Mouse (Mus musculus): Measurements from ENCODE around the gene Angel2. TPM values are rescaled to one million over a fixed set of nuclear protein-coding genes. Genes with fewer than 3 reads are reported as not detected.
A peak's percentile ranks its signal among the peaks of the same experiment; 100 is the strongest.
"Not testable (repeated sequence)": the region's sequence is repeated elsewhere in the genome, so short reads cannot be mapped to it uniquely, and the experiment has no call there.

Gene Angel2
- 21.6 and 21.9 TPM in 2 replicates for total RNA-seq (2012; rRNA removed)

DNA sequence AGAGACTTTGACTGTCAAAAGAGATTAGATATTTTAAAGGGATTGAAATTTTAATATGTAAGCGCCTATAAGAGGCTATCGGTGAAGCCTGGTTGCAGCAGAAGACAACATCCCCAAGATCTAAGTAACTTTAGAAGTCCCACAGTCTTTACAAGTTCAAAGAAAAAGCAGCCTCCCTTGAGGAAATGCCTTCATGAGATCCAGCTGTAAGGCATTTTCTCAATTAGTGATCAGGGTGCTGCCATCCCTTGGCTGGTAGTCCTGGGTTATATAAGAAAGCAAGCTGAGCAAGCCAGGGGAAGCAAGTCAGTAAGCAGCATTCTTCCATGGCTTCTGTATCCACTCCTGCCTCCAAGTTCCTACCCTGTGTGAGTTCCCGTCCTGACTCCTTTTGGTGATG, at the start of gene Angel2:
Angel2 (plus strand) TSS at position 301 of the 400 bp plus-strand sequence.
- H3K4me3 ChIP-seq (ENCODE audit: insufficient read depth in 1 of 2, low read depth in 1 of 2, low read length in 2 of 2, poor library complexity in 1 of 2, severe bottlenecking in 1 of 2); H3K27ac ChIP-seq (ENCODE audit: insufficient read depth, low read depth, low read length, poor library complexity, severe bottlenecking); in situ Hi-C loops (cut with MboI; ENCODE audit: low sequenced_read_pairs in 2 of 2, unreplicated experiment in 2 of 2); H3K9ac ChIP-seq (ENCODE audit: insufficient read depth, low read depth, low read length, poor library complexity, severe bottlenecking); H3K9me3 ChIP-seq (ENCODE audit: control insufficient read depth, insufficient read depth, low read depth, low read length); H3K4me1 ChIP-seq (ENCODE audit: control insufficient read depth in 2 of 2, insufficient read depth in 2 of 2, low read length in 2 of 2, poor library complexity in 1 of 2); H3K36me3 ChIP-seq (ENCODE audit: control insufficient read depth, insufficient read depth, low read length, poor library complexity, severe bottlenecking); DNase-seq (ENCODE audit: low read depth, low spot score): not testable (repeated sequence)

DNA sequence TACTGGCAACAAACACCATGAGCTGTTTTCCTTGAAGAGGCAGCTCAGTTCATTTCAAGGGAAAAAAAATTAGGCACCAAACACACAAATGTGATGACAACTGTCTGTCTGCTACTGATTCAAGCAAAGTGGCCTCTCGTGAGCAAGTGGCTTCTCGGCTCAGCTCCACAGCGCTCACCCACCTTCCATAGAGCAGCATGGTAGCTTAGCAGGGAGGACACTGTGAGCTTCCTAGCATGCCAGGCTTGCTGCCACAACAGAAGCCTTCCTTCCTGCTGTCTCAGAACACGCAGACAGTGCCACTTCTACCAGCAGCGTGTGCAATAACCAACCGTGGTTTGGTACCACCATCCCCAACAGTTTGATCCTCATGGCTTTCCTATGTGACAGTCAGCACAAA, 49.2 kb upstream of the Angel2 start:
- DNase-seq (ENCODE audit: low read depth, low spot score): no peak
- H3K4me1 ChIP-seq (ENCODE audit: control insufficient read depth in 2 of 2, insufficient read depth in 2 of 2, low read length in 2 of 2, poor library complexity in 1 of 2): no peaks in the 10 kb centered on the region
- no peaks in the 10 kb centered on the region for H3K9me3 ChIP-seq (ENCODE audit: control insufficient read depth, insufficient read depth, low read depth, low read length)
- in situ Hi-C loops (cut with MboI; ENCODE audit: low sequenced_read_pairs in 2 of 2, unreplicated experiment in 2 of 2): no loop called here
- no peak overlapping the region for H3K27ac ChIP-seq (ENCODE audit: insufficient read depth, low read depth, low read length, poor library complexity, severe bottlenecking)
- no peak overlapping the region for H3K9ac ChIP-seq (ENCODE audit: insufficient read depth, low read depth, low read length, poor library complexity, severe bottlenecking)
- TF ChIP-seq HCFC1 (IDR thresholded peaks at IDR 0.05; ENCODE audit: borderline replicate concordance, insufficient read depth, low read length) (no peak), ZNF384 (IDR thresholded peaks at IDR 0.05; ENCODE audit: low read depth, low read length) (no peak), MAFK (IDR thresholded peaks at IDR 0.05; ENCODE audit: insufficient read depth, low read depth, low read length) (no peak), CHD2 (IDR thresholded peaks at IDR 0.05; ENCODE audit: low read depth, low read length) (no peak), ZC3H11A (IDR thresholded peaks at IDR 0.05; ENCODE audit: borderline replicate concordance, low read depth, low read length) (no peak)
- no peak overlapping the region for H3K4me3 ChIP-seq (ENCODE audit: insufficient read depth in 1 of 2, low read depth in 1 of 2, low read length in 2 of 2, poor library complexity in 1 of 2, severe bottlenecking in 1 of 2)
- H3K36me3 ChIP-seq (ENCODE audit: control insufficient read depth, insufficient read depth, low read length, poor library complexity, severe bottlenecking): peaks cover 10% of the 10 kb centered on the region; the same call in 1 of the 2 replicates

DNA sequence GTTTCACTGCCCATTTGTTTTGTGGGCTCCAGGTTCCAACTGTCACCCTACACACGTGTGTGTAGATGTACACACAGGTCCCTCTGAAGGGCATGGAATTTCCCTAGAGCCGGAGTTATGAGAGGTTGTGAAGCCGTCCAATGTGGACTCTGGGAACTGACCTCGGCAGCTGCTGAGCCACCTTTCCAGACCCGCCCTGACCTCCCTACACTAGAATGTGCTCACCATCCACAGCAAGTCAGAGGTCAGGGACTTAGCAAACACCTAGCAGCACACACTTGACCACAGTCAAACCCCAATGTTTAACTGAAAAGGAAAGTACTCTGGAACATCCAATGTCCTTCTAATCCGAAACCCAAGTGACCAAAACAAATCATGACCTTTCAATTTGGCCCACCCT, 44.3 kb upstream of the Angel2 start:
- no peak overlapping the region for H3K27ac ChIP-seq (ENCODE audit: insufficient read depth, low read depth, low read length, poor library complexity, severe bottlenecking)
- in situ Hi-C loops (cut with MboI; ENCODE audit: low sequenced_read_pairs in 2 of 2, unreplicated experiment in 2 of 2): no loop called here
- H3K4me3 ChIP-seq (ENCODE audit: insufficient read depth in 1 of 2, low read depth in 1 of 2, low read length in 2 of 2, poor library complexity in 1 of 2, severe bottlenecking in 1 of 2): no peak overlapping the region
- no peak overlapping the region for H3K9ac ChIP-seq (ENCODE audit: insufficient read depth, low read depth, low read length, poor library complexity, severe bottlenecking)
- H3K9me3 ChIP-seq (ENCODE audit: control insufficient read depth, insufficient read depth, low read depth, low read length): no peaks in the 10 kb centered on the region
- TF ChIP-seq HCFC1 (IDR thresholded peaks at IDR 0.05; ENCODE audit: borderline replicate concordance, insufficient read depth, low read length): no peak
- no peak for TF ChIP-seq CHD2 (IDR thresholded peaks at IDR 0.05; ENCODE audit: low read depth, low read length)
- TF ChIP-seq ZC3H11A (IDR thresholded peaks at IDR 0.05; ENCODE audit: borderline replicate concordance, low read depth, low read length): no peak
- TF ChIP-seq MAFK (IDR thresholded peaks at IDR 0.05; ENCODE audit: insufficient read depth, low read depth, low read length): no peak
- TF ChIP-seq ZNF384 (IDR thresholded peaks at IDR 0.05; ENCODE audit: low read depth, low read length): no peak
- DNase-seq (ENCODE audit: low read depth, low spot score): no peak
- no peaks in the 10 kb centered on the region for H3K4me1 ChIP-seq (ENCODE audit: control insufficient read depth in 2 of 2, insufficient read depth in 2 of 2, low read length in 2 of 2, poor library complexity in 1 of 2)
- peaks cover 2% of the 10 kb centered on the region; the same call in 1 of the 2 replicates for H3K36me3 ChIP-seq (ENCODE audit: control insufficient read depth, insufficient read depth, low read length, poor library complexity, severe bottlenecking)

DNA sequence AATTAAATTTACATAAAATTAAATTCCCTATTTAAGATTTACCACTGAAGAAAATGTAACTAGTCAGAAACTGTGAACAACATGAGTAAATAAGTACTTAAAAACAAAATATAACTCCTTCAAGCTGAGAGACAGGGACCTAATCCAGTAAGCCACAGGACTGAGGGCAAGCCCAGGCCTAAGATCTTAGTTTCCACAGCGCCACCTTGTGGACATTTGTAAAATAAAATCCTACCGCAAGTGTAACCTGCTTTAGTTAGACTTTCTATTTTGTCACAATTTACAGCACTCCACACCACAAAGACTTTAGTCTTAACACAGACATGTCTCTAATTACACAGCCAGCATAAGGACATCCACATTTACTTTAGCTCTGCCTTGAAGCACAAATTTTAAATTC, 43.5 kb upstream of the Angel2 start:
- Histone ChIP-seq H3K9ac (ENCODE audit: insufficient read depth, low read depth, low read length, poor library complexity, severe bottlenecking) (no peak overlapping the region), H3K27ac (ENCODE audit: insufficient read depth, low read depth, low read length, poor library complexity, severe bottlenecking) (no peak overlapping the region), H3K4me1 (ENCODE audit: control insufficient read depth in 2 of 2, insufficient read depth in 2 of 2, low read length in 2 of 2, poor library complexity in 1 of 2) (no peaks in the 10 kb centered on the region), H3K4me3 (ENCODE audit: insufficient read depth in 1 of 2, low read depth in 1 of 2, low read length in 2 of 2, poor library complexity in 1 of 2, severe bottlenecking in 1 of 2) (no peak overlapping the region), H3K36me3 (ENCODE audit: control insufficient read depth, insufficient read depth, low read length, poor library complexity, severe bottlenecking) (peaks cover 2% of the 10 kb centered on the region; the same call in 1 of the 2 replicates), H3K9me3 (ENCODE audit: control insufficient read depth, insufficient read depth, low read depth, low read length) (no peaks in the 10 kb centered on the region)
- no peak for TF ChIP-seq CHD2 (IDR thresholded peaks at IDR 0.05; ENCODE audit: low read depth, low read length)
- no peak for TF ChIP-seq ZC3H11A (IDR thresholded peaks at IDR 0.05; ENCODE audit: borderline replicate concordance, low read depth, low read length)
- TF ChIP-seq MAFK (IDR thresholded peaks at IDR 0.05; ENCODE audit: insufficient read depth, low read depth, low read length): no peak
- no peak for TF ChIP-seq ZNF384 (IDR thresholded peaks at IDR 0.05; ENCODE audit: low read depth, low read length)
- TF ChIP-seq HCFC1 (IDR thresholded peaks at IDR 0.05; ENCODE audit: borderline replicate concordance, insufficient read depth, low read length): no peak
- DNase-seq (ENCODE audit: low read depth, low spot score): peak; percentile 56
- in situ Hi-C loops (cut with MboI; ENCODE audit: low sequenced_read_pairs in 2 of 2, unreplicated experiment in 2 of 2): no loop called here

DNA sequence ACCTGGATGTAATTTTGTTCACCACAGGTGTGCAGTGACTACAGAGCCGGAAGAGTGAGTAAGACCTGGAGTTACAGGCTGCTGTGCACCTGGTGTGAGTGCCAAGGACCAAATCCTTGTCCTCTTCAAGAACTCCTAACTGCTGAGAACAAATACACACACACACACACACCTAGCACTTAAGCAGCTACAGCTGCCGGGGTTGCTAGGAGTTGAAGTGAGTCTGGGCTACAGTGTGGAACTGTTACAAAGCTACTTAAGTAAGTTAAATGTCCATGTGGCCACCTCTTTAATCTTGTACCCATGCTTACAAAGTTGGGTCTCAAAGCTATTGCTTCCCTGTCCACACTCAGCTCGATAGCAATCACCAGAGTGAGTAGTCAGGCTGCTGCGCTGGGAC, 38.9 kb upstream of the Angel2 start:
- Histone ChIP-seq H3K4me3 (ENCODE audit: insufficient read depth in 1 of 2, low read depth in 1 of 2, low read length in 2 of 2, poor library complexity in 1 of 2, severe bottlenecking in 1 of 2) (no peak overlapping the region), H3K4me1 (ENCODE audit: control insufficient read depth in 2 of 2, insufficient read depth in 2 of 2, low read length in 2 of 2, poor library complexity in 1 of 2) (no peaks in the 10 kb centered on the region), H3K9me3 (ENCODE audit: control insufficient read depth, insufficient read depth, low read depth, low read length) (no peaks in the 10 kb centered on the region), H3K27ac (ENCODE audit: insufficient read depth, low read depth, low read length, poor library complexity, severe bottlenecking) (no peak overlapping the region), H3K36me3 (ENCODE audit: control insufficient read depth, insufficient read depth, low read length, poor library complexity, severe bottlenecking) (peaks cover 6% of the 10 kb centered on the region; the same call in 1 of the 2 replicates), H3K9ac (ENCODE audit: insufficient read depth, low read depth, low read length, poor library complexity, severe bottlenecking) (no peak overlapping the region)
- TF ChIP-seq CHD2 (IDR thresholded peaks at IDR 0.05; ENCODE audit: low read depth, low read length) (no peak), MAFK (IDR thresholded peaks at IDR 0.05; ENCODE audit: insufficient read depth, low read depth, low read length) (no peak), HCFC1 (IDR thresholded peaks at IDR 0.05; ENCODE audit: borderline replicate concordance, insufficient read depth, low read length) (no peak), ZNF384 (IDR thresholded peaks at IDR 0.05; ENCODE audit: low read depth, low read length) (no peak), ZC3H11A (IDR thresholded peaks at IDR 0.05; ENCODE audit: borderline replicate concordance, low read depth, low read length) (no peak)
- in situ Hi-C loops (cut with MboI; ENCODE audit: low sequenced_read_pairs in 2 of 2, unreplicated experiment in 2 of 2): no loop called here
- no peak for DNase-seq (ENCODE audit: low read depth, low spot score)

Measured in ES-E14 (cell line).